Mouse (Mus musculus) liver, embryonic 14.5 days (tissue): ENCODE measurements around the gene Dock2.

ENCODE experiments used
- CTCF ChIP-seq: IDR thresholded peaks from 2 replicates; pipeline ENCODE4 v1.5.1; 2016; ENCODE audit warnings: antibody characterized with exemption, low read depth, control low read depth
- EP300 ChIP-seq: IDR thresholded peaks from 2 replicates; pipeline ENCODE4 v1.6.1; 2016; ENCODE audit warnings: antibody characterized with exemption, low read depth

GRCm38 (mm10) chr11:34524586-34524985 lies 259.1 kb downstream of the Dock2 start:
- TF ChIP-seq CTCF (no peak), EP300 (no peak)
